Mouse (Mus musculus): ENCODE data around the gene Ttc27.

- TF ChIP-seq CTCF (conservative IDR thresholded peaks at IDR 0.05; ENCODE audit: insufficient read depth, insufficient read length, low read depth, low read length) (no peak), POLR2A (IDR thresholded peaks at IDR 0.05; ENCODE audit: low read depth, low read length) (no peak)
Measured at GRCm38 (mm10) chr17:74850216-74850615, 132.7 kb downstream of the Ttc27 start.
